ENCODE assay signal across 13 mouse cellular contexts in the genomic region with DNA sequence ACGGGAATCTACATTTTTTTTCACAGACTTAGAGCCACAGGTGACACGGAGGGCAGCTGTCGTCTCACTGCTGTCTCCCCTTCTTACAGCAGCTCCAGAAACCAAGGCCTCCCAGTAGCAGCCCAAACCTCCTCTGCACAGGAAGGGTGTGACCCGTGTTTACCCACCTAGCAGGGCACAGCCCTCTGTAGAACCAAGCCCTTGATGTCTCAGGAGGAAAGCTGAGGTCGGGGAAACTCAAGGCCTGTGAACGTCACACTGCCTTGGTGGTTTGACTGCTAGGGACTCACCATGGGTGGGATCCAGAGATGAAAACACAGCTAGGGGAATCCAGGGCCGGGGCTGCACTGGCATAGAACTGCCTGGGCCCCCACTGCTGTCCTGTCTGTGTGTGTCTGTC. TPM values are rescaled to one million over a fixed set of nuclear protein-coding genes. Genes with fewer than 3 reads are reported as not detected.
DNase-seq lines count a peak whose midpoint lies in the region; ATAC-seq lines count a peak whose summit lies in the region.
"Had no signal": no experiment of that assay in that cellular context is flagged by ENCODE, and none has a peak within 500 bp of the region (broad histone marks: within the 10 kb centered on the region; RNA-seq: fewer than 3 reads in every experiment).

No protein-coding gene starts in this region.

- H3K4me1 ChIP-seq in stomach, embryonic 15.5 days: peaks cover 17% of the 10 kb centered on the region
- H3K4me1 ChIP-seq: midbrain, embryonic 15.5 days had no signal

- no peak overlapping the region for H3K9ac ChIP-seq in stomach, embryonic 15.5 days
- H3K9ac ChIP-seq: limb, embryonic 15.5 days; midbrain, embryonic 15.5 days had no signal

- no peaks in the 10 kb centered on the region for H3K36me3 ChIP-seq in stomach, embryonic 15.5 days
- H3K36me3 ChIP-seq: limb, embryonic 15.5 days; midbrain, embryonic 15.5 days had no signal

- H3K9me3 ChIP-seq in stomach, embryonic 15.5 days: no peaks in the 10 kb centered on the region
- H3K9me3 ChIP-seq: limb, embryonic 15.5 days; midbrain, embryonic 15.5 days had no signal

- H3K27me3 ChIP-seq in stomach, embryonic 15.5 days (replicated peaks): no peaks in the 10 kb centered on the region
- H3K27me3 ChIP-seq: limb, embryonic 15.5 days; midbrain, embryonic 15.5 days had no signal

- ATAC-seq in megakaryocyte, adult 5-6 weeks (ENCODE audit: poor library complexity, severe bottlenecking): peak; percentile 66
- ATAC-seq in stomach, embryonic 15.5 days (ENCODE audit: insufficient read depth, low FRiP score, low read depth): peak; percentile 79; the same call in 1 of the 2 replicates
- ATAC-seq: midbrain, embryonic 15.5 days had no signal

- DNase-seq in B cell, adult 2 months: peak; percentile 62 to 68
- peak; percentile 90 for DNase-seq in CD4-positive, CD25-positive, alpha-beta regulatory T cell, adult 2 months (ENCODE audit: low read depth, low spot score)
- DNase-seq in left cerebral cortex, postnatal 25 days (ENCODE audit: low spot score in 2 of 2): no peak
- DNase-seq in layer of hippocampus, adult 11-12 months (ENCODE audit: low spot score): no peak
- DNase-seq in kidney, postnatal 36 days: no peak
- DNase-seq: adrenal gland, postnatal 14 days; cerebellum, adult 9-10 months; heart, postnatal 10 days; kidney, adult 8-10 months had no signal

- WGBS in stomach, embryonic 15.5 days: 54% methylated on average over 7 of the region's 7 CpGs

- H3K27ac ChIP-seq in stomach, embryonic 15.5 days: no peak overlapping the region
- H3K27ac ChIP-seq: limb, embryonic 15.5 days; midbrain, embryonic 15.5 days had no signal

- no peak overlapping the region for H3K4me3 ChIP-seq in stomach, embryonic 15.5 days (replicated peaks)
- H3K4me3 ChIP-seq: limb, embryonic 15.5 days; midbrain, embryonic 15.5 days had no signal

- intact Hi-C loops in left cerebral cortex, postnatal 25 days (cut with DNase I): no loop called here

- no peak overlapping the region for H3K4me2 ChIP-seq in stomach, embryonic 15.5 days
- H3K4me2 ChIP-seq: limb, embryonic 15.5 days; midbrain, embryonic 15.5 days had no signal

RNA-seq across cellular contexts. Expression of a gene that starts 9.0 kb away (rescaled TPM):
- 72.8 and 75.0 TPM in 2 replicates for total RNA-seq in megakaryocyte, adult 5-6 weeks (2015)
- 159 and 164 TPM in 2 replicates for total RNA-seq in megakaryocyte, adult 5-6 weeks (2017)
- 26.0 and 27.0 TPM in 2 replicates for polyA plus RNA-seq in stomach, embryonic 15.5 days (2015; fragmentation: Nextera tagmentation; extraction: Ambion mirVana)
- 10 to 100 TPM; 56.7 TPM for total RNA-seq in left cerebral cortex, postnatal 25 days (2021)

RNA-seq across cellular contexts. Expression of a gene that starts 19.3 kb away (rescaled TPM):
- not detected in 2 replicates for total RNA-seq in megakaryocyte, adult 5-6 weeks (2015)
- not detected in 2 replicates for total RNA-seq in megakaryocyte, adult 5-6 weeks (2017)
- polyA plus RNA-seq in stomach, embryonic 15.5 days (2015; fragmentation: Nextera tagmentation; extraction: Ambion mirVana): not detected in 2 replicates
- 1 to 10 TPM in 1 of 2 experiments, under 1 TPM in 1; 0.76 to 1.4 TPM for total RNA-seq in left cerebral cortex, postnatal 25 days (2021)
- total RNA-seq: adrenal gland, postnatal 14 days; heart, postnatal 10 days had no signal
- polyA plus RNA-seq: limb, embryonic 15.5 days had no signal

Comparison
In these comparisons a context has a peak if more than half of its experiments do, and no peak if none do; other contexts are left out.
1. DNase-seq: peak in B cell, adult 2 months (2 of 2) and CD4-positive, CD25-positive, alpha-beta regulatory T cell, adult 2 months (single experiment); none in left cerebral cortex, postnatal 25 days (0 of 2), layer of hippocampus, adult 11-12 months (single experiment) and kidney, postnatal 36 days (0 of 2).